ENCODE assay signal across 25 mouse cellular contexts in genomic region chr17:15432036-15432435, GRCm38 (mm10).
"Had no signal": no experiment of that assay in that cellular context is flagged by ENCODE, and none has a peak within 500 bp of the region (broad histone marks: within the 10 kb centered on the region; RNA-seq: fewer than 3 reads in every experiment).

No protein-coding gene starts in this region.

- H3K27ac ChIP-seq: heart, adult 2 months; heart, embryonic 13.5 days; heart, embryonic 15.5 days; hindbrain, embryonic 10.5 days; hindbrain, embryonic 12.5 days; hindbrain, embryonic 14.5 days; intestine, embryonic 15.5 days; kidney, embryonic 15.5 days; kidney, postnatal 0 days; limb, embryonic 13.5 days; limb, embryonic 15.5 days; liver, embryonic 13.5 days; liver, embryonic 15.5 days had no signal

- H3K4me1 ChIP-seq: heart, embryonic 15.5 days; hindbrain, embryonic 10.5 days; hindbrain, embryonic 12.5 days; intestine, embryonic 15.5 days; kidney, embryonic 15.5 days; limb, embryonic 13.5 days; limb, embryonic 15.5 days had no signal

- H3K4me3 ChIP-seq: heart, adult 2 months; heart, embryonic 13.5 days; heart, embryonic 15.5 days; hindbrain, embryonic 10.5 days; hindbrain, embryonic 12.5 days; intestine, embryonic 15.5 days; kidney, embryonic 15.5 days; limb, embryonic 13.5 days; limb, embryonic 15.5 days; liver, embryonic 13.5 days; liver, embryonic 15.5 days had no signal

- H3K9me3 ChIP-seq: heart, embryonic 13.5 days; heart, embryonic 15.5 days; hindbrain, embryonic 10.5 days; hindbrain, embryonic 12.5 days; intestine, embryonic 15.5 days; kidney, embryonic 15.5 days; limb, embryonic 13.5 days; limb, embryonic 15.5 days; liver, embryonic 13.5 days; liver, embryonic 15.5 days had no signal

- ATAC-seq: inflammation-experienced regulatory T-cells, adult 6 months; intestine, embryonic 15.5 days; intestine, postnatal 0 days had no signal

- H3K9ac ChIP-seq: heart, embryonic 13.5 days; heart, embryonic 15.5 days; hindbrain, embryonic 12.5 days; hindbrain, embryonic 14.5 days; intestine, embryonic 15.5 days; kidney, embryonic 15.5 days; limb, embryonic 13.5 days; limb, embryonic 15.5 days; liver, embryonic 13.5 days; liver, embryonic 15.5 days had no signal

- DNase-seq: gastrocnemius, postnatal 14 days; gastrocnemius, postnatal 36 days; heart, postnatal 4 days; kidney, adult 2 months; kidney, adult 9 months; kidney, postnatal 14 days; kidney, postnatal 36 days; layer of hippocampus, adult 9-11 months; layer of hippocampus, postnatal 36 days; left cerebral cortex, postnatal 4 days; liver, embryonic 13.5 days had no signal
